Mouse (Mus musculus) ZHBTc4 (cell line): ENCODE measurements around the gene Cd93.

ENCODE experiments used
- DNase-seq: peaks from one replicate; pipeline ENCODE4 v3.0.0-alpha.2; 2011; ENCODE audit warnings: low read depth, low spot score

Cd93 gene

DNA sequence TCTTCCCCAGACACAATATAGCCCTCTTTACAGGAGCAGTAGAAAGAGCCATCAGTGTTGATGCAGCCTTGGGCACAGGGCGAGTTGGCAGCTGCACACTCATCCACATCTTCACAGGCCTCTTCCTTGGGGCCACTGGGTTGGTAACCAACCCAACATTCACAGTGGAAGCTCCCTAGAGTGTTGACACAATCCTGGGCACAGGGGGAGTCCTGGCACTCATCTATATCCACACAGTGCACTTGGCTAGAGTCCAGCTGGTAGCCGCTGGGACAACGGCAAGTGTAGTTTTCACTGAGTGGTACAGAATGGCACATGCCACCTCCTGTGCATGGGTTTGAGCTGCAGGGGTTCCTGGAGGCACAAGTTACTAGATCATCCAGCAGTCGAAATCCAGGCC lies 1.2 kb downstream of the Cd93 start:
- no peak for DNase-seq

DNA sequence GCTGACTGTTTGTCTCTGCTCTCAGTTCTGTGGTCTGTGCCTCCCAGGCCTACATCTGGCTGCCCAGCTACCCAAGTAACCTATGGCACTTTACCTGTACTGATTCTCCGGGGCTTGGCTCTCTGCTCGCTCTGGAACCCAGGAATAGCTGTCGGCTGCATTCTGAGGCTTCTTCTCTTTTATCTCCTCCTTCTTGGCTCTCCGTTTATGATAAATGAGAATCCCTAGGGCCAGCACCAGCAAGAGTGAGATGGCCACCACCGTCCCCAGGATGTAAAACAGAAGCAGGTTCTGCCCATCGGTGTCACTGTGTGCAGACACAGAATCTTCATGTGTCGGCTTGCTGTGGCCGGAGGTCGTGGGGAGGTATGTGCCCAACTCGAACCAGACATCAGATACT lies 1.9 kb downstream of the Cd93 start:
- no peak for DNase-seq

DNA sequence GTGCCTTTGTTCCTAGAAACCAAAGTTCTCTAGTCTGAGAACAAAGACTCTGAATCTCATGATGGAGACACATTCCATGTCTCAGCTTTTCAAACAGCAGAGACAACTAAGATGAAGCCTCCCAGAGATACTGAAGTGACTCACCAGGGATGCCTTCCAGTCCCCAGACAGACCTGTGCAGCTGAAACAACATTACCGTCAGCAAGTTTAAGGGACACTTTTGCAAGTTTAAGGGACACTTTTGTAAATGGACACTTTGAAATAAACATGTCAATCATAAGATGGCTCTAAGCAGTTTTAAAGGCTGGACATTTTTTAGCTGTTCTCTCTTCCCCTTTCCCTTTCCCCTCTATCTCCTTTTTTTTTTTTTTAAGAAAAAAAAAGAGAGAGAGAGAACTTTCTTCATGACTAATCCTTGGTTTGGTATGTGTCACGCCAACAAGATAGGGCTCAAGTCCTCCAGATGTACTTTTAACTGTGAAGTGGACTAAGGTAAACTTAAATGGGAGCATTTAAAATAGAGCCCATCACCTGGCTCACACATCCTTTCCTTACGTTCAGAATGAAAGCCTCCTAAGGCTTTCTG lies 3.6 kb downstream of the Cd93 start:
- DNase-seq, result no peak

DNA sequence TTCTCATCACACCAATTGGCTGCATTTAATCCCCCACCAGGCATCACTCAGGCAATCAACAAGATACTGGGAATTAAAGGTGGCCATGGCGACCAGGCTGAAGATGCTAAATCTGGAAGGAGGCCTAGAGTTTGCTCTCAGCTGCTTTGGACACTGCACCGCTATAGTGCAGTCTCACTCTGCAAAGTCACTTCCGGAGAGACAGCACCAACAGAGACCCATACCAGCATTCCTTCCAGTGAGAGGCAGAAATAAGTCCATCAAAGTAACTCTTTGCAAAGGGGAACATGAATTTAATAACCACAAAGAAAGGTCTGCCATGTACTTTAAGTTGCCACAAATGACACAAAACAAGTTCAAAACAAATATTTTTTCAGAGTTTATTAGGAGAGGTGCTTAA lies 7.1 kb downstream of the Cd93 start:
- no peak for DNase-seq

DNA sequence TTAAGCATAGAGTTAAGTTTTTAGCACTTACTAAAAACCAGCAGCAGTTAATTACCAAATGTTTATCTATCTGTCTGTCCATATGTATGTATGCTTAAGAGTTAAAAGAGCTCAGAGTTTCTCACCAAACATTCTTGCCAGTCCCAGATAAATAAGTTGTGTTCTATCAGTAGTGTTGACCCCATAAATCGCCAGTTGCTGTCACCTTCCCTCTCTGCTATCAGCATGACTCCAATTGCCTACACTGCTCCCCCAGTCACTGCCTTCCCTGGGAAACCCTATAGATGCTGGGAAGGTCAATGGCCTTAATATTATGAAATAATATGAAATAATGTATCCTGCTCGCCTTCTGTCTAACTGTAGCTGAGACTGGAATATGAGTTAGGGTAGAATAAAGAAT lies 11.0 kb downstream of the Cd93 start:
- no peak for DNase-seq

DNA sequence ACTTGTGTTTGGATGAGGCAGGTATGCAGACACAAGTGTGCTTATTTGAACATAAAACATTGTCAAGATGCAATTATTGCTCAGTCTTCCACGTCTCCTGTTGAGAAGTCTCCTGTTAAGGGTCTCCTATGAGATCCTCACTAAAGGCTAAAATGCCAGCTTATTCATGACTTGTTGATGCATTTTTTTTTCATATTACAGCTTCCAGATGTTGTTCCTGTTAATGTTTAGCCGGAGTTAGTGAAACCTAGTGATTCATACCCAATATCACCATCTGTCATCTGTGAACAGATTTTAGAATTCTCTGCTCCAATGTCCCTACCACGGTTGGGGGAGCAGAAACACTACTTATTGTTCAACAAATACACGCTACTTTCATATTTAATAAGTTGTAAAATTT lies 12.4 kb downstream of the Cd93 start:
- no peak for DNase-seq

DNA sequence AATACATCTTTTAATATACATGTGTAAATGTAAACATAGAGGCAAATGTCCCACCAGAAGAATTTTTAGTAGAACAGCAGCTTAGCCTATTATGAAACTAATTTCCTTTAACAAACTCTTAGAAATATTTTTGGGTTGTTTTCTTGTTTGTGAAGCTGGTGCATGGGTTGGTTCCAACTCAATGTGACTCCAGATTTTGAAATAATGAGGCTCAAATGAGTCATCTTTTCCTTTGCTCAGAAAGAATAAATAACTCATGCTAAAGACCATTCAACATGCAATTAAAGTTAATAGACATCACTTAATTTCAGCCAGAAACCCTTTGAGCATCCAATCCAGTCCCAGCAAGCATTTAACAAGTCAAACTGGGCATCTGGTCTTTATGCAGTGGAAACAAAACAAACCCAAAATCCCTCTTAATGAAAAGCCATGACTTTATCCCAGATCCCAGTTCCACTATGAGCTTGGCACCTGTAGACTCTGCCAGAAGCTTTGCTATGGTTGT lies 14.3 kb downstream of the Cd93 start:
- no peak for DNase-seq

DNA sequence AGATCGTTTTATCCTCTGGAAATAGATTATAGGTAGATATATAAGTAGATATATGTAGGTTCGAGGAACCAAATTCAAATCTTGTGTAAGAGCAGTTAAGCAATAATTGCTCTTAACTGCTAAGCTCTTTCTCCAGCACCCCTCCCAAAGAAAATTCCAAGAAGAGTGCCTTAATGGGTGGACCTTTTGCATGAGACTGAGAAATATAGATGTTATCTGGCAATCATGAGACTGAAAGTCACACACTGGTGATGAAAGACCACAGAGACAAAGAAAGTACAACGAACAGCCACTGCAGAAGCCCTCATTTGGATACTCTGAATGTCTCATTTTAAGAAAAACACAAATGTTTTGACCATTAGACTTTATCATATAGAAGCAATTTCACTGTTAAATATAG lies 14.8 kb downstream of the Cd93 start:
- DNase-seq, result no peak

DNA sequence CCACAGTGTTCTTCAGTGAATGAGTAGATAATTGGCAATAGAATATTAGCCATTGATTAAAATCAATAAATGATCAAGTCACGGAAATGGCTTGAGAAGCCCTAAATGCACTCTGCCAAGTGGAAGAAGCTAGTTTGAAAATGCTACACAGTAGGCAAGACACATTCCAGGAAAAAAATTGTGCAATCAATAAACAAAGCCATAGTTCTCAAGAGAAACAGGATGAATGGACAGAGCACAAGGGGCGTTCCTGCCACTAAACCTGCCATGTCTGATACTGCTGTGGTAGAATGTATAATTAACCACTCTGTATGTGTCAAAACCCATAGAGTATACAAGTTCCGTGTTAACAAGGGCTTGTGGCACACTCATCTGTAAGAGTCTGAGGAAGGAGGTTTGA lies 15.8 kb downstream of the Cd93 start:
- no peak for DNase-seq

DNA sequence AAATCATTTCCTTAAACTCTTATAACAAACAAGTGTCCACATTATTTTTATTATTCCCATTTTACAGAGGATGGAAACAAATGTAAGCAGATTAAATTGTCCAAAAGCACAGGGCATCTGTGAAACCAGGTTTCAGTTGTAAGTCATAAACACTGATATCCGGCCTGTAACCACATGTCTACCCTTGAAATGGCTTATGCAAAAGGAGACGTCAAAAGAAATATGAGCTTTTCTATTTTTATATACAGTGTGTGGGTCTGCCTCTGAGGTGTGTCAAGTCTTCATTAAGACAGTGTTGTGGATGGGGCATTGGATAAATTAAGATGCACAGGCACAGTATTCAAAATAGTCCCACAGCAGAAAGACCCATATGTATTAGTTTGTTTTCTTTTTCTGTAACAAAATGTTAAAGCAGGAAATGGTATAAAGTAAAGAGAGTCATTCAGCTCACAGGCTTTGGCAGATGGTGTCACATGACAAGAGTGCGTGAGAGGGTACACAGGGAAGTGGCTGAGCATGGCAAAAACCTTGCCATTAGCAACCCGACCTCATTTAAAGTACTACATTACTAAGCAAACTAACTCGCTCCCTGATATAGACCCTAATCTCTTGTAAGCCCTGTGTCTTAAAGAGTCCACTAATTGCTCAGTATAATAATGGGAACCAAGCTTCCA lies 17.5 kb downstream of the Cd93 start:
- no peak for DNase-seq

DNA sequence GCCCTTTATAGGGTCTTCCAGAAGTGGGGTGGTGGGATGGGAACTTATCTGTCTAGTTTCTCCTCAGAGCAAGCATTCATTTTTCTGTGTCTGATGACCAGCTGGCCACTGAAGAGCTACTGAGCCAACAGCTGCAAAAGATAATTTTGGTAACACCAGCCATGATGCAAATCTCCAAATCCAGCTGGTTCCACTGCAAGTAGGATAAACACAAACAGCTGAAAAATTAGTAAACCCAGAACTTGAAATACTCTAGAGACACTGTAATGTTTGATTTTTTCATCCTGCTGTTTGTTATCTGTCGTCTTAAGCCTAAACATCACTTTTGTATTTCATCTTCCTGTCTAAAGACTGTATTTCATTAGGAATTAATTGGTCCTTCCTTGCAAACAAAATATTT lies 21.7 kb downstream of the Cd93 start:
- DNase-seq, result no peak

DNA sequence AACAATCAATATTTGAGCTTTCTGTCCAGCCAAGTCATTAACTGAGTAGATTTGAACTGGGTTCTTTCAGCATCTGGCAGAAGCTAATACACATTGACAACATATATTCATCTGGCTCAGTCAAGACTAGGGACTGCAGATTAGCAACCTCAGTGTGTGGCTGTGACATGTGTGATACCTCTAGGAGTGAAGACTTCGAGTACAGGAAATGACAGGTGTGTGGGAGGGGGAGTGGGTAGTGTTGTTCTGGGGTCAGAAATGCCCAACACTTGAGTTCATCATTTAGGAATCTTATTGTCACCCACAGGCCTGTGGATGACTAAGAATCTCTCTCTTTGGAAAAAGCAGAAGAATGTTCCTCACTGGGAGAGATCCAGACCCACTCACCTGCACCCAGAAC lies 22.3 kb downstream of the Cd93 start:
- no peak for DNase-seq

DNA sequence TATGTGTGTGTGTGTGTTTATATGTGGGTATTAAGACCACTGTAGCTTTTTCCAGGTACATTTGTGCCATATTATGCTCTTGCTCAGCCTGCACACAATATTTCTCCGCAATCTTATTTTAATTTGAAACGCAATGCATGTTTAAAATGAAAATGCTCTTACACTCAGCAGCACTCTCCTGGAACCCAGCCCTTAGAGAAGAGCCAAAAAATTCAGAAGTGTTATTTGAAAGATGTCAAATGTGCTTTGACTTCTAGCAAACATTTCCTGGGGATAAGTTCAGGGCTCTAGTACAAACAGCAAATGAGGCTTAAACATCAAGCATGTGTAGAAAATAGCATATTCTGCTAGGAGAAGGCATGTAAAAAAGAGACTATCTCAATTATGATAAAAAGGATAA lies 23.6 kb downstream of the Cd93 start:
- no peak for DNase-seq

DNA sequence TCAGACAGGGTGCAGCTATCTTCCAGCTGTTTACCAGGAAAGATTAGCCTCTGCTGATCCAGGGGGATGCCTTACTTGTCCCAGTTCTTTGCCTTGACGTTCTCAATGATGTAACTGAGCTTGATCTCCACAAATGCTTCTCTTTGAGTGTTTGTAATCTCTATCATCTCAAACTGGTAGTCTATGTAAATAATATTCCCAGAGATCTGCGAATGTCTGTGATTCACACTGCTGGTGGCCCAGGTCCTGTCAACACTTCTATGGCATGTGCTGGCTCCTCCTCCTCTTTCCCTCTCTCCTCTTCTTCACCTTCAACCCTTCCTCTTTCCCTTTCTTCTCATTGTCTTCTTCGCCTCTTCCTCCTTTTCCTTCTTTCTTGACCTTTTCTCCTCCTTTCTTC lies 24.2 kb downstream of the Cd93 start:
- no peak for DNase-seq

DNA sequence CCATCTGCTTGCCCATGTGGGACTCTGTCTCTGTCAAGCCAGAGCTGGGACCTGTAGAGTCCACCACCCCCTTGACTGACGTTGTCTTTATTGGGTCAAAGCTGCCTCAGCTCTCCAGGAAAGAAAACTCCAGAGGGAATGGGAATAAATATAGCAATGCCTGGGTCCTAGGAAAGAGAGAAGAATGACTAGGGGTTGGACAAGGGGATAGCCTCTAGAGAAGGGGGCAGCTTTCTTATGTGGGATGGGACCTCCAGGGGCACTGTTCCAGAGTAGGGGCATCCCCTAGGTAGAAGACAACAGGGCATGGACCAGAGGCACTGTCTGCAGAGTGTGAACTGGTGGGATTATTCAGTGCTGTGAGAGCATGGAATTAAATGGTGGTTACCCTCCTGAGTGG lies 33.5 kb downstream of the Cd93 start:
- DNase-seq, result no peak

DNA sequence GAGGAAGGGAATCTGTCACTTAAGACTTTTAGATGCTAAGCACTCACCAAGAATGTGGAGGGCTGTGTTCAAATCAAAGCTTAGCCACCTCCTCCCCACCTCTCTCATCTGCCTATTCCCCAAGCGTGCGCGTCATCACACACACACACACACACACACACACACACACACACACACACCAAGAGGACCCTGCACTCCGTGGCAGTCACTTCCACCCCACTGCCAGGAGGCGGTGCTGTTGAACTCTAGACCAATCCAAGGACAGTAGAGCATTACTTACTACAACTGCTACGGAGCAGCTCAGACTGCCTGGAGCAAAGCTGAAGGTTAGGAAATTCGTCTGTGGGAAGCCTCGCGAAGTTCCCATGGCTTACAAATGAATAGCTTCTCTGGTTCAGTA lies 34.2 kb downstream of the Cd93 start:
- DNase-seq, result peak; percentile 53

DNA sequence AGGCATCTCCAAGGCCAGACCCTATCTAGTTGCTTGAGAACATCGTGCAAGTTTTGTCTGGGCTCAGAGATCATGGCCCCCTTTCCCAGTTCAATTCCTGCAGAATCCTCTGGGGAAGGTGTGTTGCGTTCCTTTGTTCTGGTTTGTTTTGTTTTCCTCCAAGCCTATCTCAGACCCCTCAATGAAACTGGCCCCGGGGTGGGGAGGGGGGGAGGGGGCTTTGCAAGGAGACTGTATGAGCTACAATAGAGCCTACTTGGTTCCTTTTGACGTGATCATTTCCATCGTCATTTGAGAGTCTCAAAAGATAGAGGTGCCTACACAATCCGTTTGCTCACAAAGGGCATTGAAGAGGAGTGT lies 34.6 kb downstream of the Cd93 start:
- peak; percentile 40 for DNase-seq

DNA sequence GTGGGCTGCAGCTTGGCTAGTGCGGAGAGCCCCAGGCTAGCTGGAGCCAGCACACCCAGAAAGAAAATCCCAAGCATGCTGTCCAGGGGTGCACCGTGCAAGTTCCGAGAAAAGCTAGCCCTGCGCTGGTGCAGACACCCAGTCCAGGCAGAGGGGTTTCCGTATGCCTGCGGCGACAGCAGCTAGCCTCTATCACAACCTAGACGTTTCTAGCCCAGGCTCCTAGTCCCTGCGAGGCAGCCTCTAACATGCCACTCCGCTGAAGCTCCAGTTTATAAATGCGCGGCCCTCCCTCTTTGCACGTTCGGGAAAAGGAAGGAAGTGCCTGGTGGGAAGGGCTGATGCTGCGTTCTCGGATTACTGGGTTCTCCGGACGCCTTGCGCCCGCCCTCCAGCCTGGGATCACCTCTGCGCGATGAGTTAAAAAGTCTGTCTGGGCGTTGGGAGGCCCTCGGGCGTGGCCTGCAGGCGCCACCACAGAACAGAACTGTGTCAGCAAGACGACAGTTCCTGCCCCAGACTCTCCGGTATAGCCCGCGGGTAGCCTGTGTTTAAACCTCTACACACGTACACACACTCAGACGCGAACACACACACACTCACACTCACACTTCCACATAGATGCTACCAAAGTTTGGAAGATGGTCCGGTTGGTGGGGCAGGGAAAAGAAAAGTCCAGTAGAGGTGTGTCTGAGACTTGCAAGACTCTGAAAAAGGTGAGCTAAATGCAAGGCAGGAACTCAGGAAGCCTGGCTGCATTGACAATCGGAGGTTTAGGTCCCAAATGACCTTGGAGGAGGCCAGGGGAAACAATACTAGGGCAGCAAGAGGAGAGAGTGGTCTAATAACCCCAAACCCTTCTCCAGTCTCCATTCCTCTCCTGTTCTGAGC lies 35.2 kb downstream of the Cd93 start, which contains the start of gene Thbd:
Gene Thbd, minus strand, starts transcription at position 319 of the 891 bp plus-strand sequence.
- peak; percentile 80 for DNase-seq

DNA sequence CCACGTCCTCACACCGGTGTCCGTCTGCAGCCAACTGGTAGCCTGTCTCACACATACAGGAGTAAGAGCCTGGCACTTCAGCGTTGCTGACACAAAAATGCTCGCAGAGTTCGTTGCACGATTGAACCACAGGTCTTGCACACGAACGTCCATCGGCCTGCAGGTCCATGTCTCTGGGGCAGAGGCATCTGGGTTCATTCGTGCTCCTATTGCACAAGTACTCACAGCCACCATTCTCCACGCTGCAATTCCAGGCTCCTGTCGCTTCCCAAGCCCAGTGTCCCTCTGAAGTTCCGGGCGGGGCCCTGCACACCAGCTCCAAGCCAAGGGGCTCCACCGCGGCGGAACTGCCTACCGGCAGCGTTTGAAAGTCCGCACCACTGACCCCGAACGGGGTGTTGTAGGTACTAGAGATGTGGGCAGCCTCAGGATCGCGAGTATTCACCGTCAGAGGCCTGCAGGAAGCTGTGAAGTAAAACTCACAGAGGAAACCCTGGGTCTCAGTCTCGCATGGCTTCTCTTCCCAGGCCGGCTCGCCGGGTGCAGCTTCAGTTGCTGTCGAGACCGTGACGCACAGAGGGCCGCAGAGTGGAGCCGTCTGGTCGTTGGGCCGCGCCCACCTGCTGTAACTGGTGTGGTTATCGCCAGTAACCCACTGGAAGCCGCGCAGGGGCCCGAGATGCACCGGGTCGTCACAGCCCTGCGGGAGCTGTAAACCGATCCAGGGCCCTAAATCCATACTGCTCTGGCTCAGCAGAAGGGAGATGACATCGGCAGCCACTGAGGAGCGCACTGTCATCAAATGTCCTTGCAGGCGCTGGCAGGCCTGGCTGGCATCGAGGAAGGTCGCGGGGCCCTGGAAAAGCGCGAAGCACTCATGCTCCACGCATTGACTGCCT lies 36.1 kb downstream of the Cd93 start:
- DNase-seq, result peak; percentile 67

DNA sequence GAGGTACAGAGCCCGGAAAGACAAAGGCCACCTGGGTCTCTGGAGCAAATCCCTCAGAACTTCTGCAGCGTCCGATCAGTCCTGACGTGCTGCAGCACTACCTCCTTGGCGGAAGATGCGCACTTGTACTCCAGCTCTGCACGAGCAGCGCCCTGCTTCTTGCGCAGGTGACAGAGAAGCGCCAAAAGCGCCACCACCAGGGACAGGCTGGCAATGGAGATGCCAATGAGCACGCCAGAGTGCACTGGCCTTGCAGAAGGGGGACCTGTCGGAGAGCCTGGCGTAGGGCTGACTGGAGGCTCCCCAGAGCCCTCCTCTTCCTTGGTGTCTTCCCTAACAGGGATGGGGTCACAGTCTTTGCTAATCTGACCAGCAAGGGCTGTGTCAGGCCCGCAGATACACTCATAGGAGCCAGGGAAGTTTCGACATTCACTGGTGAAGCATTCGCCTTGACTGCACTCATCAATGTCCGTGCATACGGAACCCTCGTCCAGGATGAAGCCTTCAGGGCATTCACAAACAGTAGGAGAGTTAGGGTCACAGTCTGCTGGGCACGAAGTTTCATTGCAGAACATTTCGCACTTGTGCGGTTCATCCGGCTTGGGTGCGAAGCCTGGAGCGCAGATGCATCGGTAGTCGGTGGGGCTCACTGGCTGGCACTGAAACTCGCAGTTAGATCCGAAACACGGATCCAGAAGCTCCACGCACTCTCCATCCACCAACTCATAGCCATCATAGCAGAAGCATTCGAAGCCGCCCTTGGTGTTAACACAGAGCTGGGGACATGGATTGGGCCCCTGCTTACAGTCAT lies 37.0 kb downstream of the Cd93 start:
- peak; percentile 60 for DNase-seq

DNA sequence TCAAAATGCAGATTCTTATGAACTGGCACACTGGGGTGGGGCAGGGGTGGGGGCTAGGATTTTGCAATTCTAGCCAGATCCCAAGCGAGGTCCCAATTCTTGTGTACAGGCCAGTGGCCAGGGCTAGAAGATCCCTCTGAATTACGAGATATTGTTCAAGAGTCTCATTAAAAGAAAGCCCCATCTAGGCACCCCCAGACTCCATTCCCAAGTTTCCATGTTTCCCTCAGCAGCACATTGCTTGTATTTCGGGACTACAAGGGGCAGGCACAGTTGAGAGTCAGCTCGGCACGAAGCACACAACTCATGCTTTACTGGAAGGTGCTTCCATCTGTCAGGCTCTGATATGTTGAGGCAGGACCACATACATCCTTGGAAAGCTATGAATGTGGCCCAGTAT lies 38.5 kb downstream of the Cd93 start:
- DNase-seq, result no peak
